Mouse (Mus musculus) E14TG2a.4 (cell line): ENCODE measurements at regions not wholly inside any gene's neighbourhood (a gene's known extent, or its start where the extent isn't known, plus 50 kb on each side); places are given as distances from the start of the nearest gene placed in this dataset.

Experiments
- H3K27me3 ChIP-seq: 2 replicates; pipeline ENCODE4 v1.6.1; 2014; ENCODE audit warnings: low read length, control low read depth; ENCODE audit not compliant: insufficient read depth
- H3K36me3 ChIP-seq: 2 replicates; pipeline ENCODE4 v1.6.1; 2014; ENCODE audit warnings: low read length, control low read depth; ENCODE audit not compliant: insufficient read depth
- H3K4me1 ChIP-seq: replicated peaks from 2 replicates; pipeline ENCODE4 v1.6.1; 2014; ENCODE audit warnings: low read depth, low read length, control low read depth
- H3K4me3 ChIP-seq: replicated peaks from 2 replicates; pipeline ENCODE4 v1.5.1; 2014; ENCODE audit warnings: mild to moderate bottlenecking, low read length
- H3K9me3 ChIP-seq: 2 replicates; pipeline ENCODE4 v1.6.1; 2014; ENCODE audit warnings: low read length, control low read depth
- CTCF ChIP-seq: conservative IDR thresholded peaks from 2 replicates; pipeline ENCODE4 v1.5.1; 2014; ENCODE audit warnings: low read length
- NANOG ChIP-seq: IDR thresholded peaks from 2 replicates; pipeline ENCODE4 v1.6.1; 2014; ENCODE audit warnings: borderline replicate concordance, low read length, mixed read lengths
- POU5F1 ChIP-seq: IDR thresholded peaks from 2 replicates; pipeline ENCODE4 v1.6.1; 2014; ENCODE audit warnings: low read length, borderline replicate concordance

GRCm38 (mm10) chr3:115766153-115766552 lies 51.3 kb upstream of the S1pr1 start:
- Histone ChIP-seq H3K27me3 (no peaks in the 10 kb centered on the region; the same call in 1 of the 2 replicates), H3K36me3 (no peaks in the 10 kb centered on the region), H3K4me3 (no peak overlapping the region), H3K9me3 (no peaks in the 10 kb centered on the region), H3K4me1 (no peaks in the 10 kb centered on the region)
- TF ChIP-seq POU5F1, result no peak
- no peak for TF ChIP-seq CTCF
- no peak for TF ChIP-seq NANOG

GRCm38 (mm10) chr3:115768290-115768689 lies 53.4 kb upstream of the S1pr1 start:
- TF ChIP-seq NANOG (no peak), CTCF (no peak), POU5F1 (no peak)
- no peaks in the 10 kb centered on the region for H3K9me3 ChIP-seq
- no peak overlapping the region for H3K4me3 ChIP-seq
- H3K36me3 ChIP-seq, result no peaks in the 10 kb centered on the region
- no peaks in the 10 kb centered on the region; the same call in 1 of the 2 replicates for H3K27me3 ChIP-seq
- no peaks in the 10 kb centered on the region for H3K4me1 ChIP-seq

- TF ChIP-seq CTCF (no peak), NANOG (no peak), POU5F1 (no peak)
- H3K4me3 ChIP-seq, result no peak overlapping the region
Measured at GRCm38 (mm10) chr3:115768761-115769530, 54.1 kb upstream of the S1pr1 start.

GRCm38 (mm10) chr3:115772676-115773075 lies 57.8 kb upstream of the S1pr1 start:
- Histone ChIP-seq H3K27me3 (no peaks in the 10 kb centered on the region), H3K4me3 (no peak overlapping the region), H3K9me3 (no peaks in the 10 kb centered on the region), H3K4me1 (no peaks in the 10 kb centered on the region), H3K36me3 (no peaks in the 10 kb centered on the region)
- TF ChIP-seq NANOG (no peak), CTCF (no peak), POU5F1 (no peak)

More at GRCm38 (mm10) chr3:115768761-115769530, 54.1 kb upstream of the S1pr1 start:
- H3K9me3 ChIP-seq, result no peaks in the 10 kb centered on the region
- H3K36me3 ChIP-seq, result no peaks in the 10 kb centered on the region
- no peaks in the 10 kb centered on the region for H3K27me3 ChIP-seq
- no peaks in the 10 kb centered on the region for H3K4me1 ChIP-seq

GRCm38 (mm10) chr3:115774321-115774720 lies 59.4 kb upstream of the S1pr1 start:
- Histone ChIP-seq H3K9me3 (no peaks in the 10 kb centered on the region), H3K4me1 (no peaks in the 10 kb centered on the region), H3K27me3 (no peaks in the 10 kb centered on the region), H3K4me3 (no peak overlapping the region), H3K36me3 (no peaks in the 10 kb centered on the region)
- TF ChIP-seq NANOG (no peak), CTCF (no peak), POU5F1 (no peak)

GRCm38 (mm10) chr3:115774723-115775122 lies 59.9 kb upstream of the S1pr1 start:
- H3K4me1 ChIP-seq, result no peaks in the 10 kb centered on the region
- H3K36me3 ChIP-seq, result no peaks in the 10 kb centered on the region
- H3K9me3 ChIP-seq, result no peaks in the 10 kb centered on the region
- TF ChIP-seq CTCF, result no peak
- no peak overlapping the region for H3K4me3 ChIP-seq
- H3K27me3 ChIP-seq, result no peaks in the 10 kb centered on the region

- Histone ChIP-seq H3K4me3 (no peak overlapping the region), H3K4me1 (no peaks in the 10 kb centered on the region), H3K9me3 (no peaks in the 10 kb centered on the region), H3K27me3 (no peaks in the 10 kb centered on the region), H3K36me3 (no peaks in the 10 kb centered on the region)
- TF ChIP-seq CTCF (no peak), POU5F1 (no peak), NANOG (no peak)
Measured at GRCm38 (mm10) chr3:115779144-115779890, 64.4 kb upstream of the S1pr1 start.

- TF ChIP-seq NANOG (no peak), CTCF (no peak), POU5F1 (no peak)
- Histone ChIP-seq H3K9me3 (no peaks in the 10 kb centered on the region), H3K27me3 (no peaks in the 10 kb centered on the region), H3K4me1 (no peaks in the 10 kb centered on the region), H3K4me3 (no peak overlapping the region), H3K36me3 (no peaks in the 10 kb centered on the region)
Measured at GRCm38 (mm10) chr3:115779906-115780305, 65.0 kb upstream of the S1pr1 start.

- no peaks in the 10 kb centered on the region for H3K4me1 ChIP-seq
- no peak overlapping the region for H3K4me3 ChIP-seq
- no peaks in the 10 kb centered on the region for H3K27me3 ChIP-seq
- H3K36me3 ChIP-seq, result no peaks in the 10 kb centered on the region
- no peaks in the 10 kb centered on the region for H3K9me3 ChIP-seq
- no peak for TF ChIP-seq NANOG
- TF ChIP-seq POU5F1, result no peak
- TF ChIP-seq CTCF, result no peak
Measured at GRCm38 (mm10) chr3:115782726-115783125, 67.9 kb upstream of the S1pr1 start.
